Mouse (Mus musculus) natural killer cell, adult 2 months (primary cell): ENCODE measurements at regions not wholly inside any gene's neighbourhood (a gene's known extent, or its start where the extent isn't known, plus 50 kb on each side); places are given as distances from the start of the nearest gene placed in this dataset.

Experiments
- DNase-seq, 2 experiments: peaks; one replicate each; pipeline ENCODE4 v3.0.0; 2022; ENCODE audit warnings: low spot score in 2 of 2

DNA sequence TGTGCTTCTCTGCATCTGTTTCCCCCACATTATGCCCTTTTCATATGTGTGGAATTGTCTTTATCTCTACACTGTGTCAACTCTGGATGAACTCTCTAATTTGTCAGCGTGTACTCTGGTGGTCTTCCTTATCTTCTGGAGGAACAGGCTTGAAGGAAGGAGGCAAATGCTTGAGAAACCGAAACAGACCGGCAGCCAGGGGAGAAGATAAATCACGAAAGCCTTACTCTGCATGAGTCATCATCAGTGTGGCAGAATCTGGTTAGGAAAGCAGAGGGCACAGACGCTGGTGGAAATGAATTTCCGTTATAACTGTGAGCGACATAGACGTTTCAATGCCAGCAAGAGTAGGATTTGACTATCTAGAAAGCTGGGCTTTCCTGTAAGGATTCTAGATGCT lies 100.0 kb upstream of the Slc30a5 start:
- no peak for DNase-seq

DNA sequence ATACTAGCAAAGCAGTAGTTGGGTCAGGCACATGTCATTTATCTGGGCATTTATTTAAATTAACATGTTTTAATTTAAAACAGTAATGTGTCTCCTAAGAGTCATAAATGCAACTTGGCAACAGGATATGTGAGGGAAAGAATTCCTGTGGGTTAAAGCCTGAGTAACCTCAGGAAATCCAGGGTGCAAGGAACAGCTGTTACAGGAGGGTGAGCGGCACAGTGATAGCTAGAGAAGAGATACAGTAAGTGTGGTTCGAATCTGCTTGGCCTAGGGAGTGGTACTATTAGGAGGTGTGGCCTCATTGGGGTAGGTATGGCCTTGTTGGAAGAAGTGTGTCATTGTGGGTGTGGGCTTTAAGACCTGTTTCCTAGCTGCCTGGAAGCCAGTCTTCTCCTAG lies 66.3 kb upstream of the Slc30a5 start:
- DNase-seq: no peak

DNA sequence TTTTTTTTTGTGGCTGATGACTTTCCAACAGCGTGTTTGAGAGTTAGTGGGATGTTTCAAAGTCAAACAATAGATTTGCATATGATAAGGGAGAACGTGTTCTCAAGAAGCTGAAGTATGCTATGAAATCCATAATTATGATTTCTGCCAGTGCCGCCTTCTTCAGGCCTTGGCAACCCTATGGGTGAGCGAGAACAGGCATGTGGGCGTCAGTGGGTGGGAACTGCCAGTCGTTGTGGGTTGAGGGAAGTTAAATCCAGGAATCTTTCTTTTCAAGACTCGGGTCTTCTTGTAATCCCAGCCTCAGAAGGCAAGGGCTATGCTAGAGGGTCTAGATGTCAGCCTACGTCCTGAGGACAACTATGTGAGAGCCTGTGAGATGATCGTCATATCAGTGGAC lies 60.6 kb upstream of the Slc30a5 start:
- no peak for DNase-seq

DNA sequence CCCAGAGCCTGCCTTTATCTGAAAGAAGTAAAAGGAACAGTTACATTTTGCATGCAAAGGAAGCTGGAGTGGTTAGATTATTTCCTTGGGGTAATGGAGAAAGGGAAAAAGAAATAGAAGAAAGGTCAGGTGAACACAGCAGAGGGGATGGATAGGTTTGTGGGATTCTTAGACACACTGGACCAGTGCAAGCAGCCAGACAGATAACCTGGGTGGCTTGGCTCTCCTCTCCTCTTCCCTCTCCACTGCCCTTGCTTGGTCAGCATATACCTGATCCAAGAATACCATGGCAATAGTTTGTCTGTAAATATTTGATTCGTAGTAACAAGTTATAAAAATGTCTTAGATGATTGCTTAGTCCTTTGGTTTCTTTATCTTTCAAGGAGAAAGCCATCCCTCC lies 59.9 kb upstream of the Slc30a5 start:
- no peak for DNase-seq

DNA sequence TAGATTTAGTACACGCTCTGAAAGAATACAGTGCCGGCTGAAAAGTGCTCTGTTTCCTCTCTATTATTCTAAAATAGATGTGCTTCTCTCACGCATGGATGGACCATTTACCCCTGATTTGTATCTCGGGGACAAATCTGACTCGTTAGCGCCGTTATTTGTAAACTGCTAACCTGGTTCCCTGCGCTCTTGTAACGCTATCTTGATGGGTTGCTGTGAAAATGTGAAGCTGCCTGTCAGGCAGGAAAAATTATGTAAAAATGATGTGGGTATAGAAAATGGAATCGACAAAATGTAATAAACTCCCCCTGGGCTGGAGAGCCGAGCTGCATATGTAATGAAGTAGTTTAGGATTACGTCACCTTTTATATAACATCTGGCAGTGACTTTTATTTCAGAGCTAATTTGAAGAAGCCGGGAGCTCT lies 59.4 kb upstream of the Slc30a5 start:
- no peak for DNase-seq

DNA sequence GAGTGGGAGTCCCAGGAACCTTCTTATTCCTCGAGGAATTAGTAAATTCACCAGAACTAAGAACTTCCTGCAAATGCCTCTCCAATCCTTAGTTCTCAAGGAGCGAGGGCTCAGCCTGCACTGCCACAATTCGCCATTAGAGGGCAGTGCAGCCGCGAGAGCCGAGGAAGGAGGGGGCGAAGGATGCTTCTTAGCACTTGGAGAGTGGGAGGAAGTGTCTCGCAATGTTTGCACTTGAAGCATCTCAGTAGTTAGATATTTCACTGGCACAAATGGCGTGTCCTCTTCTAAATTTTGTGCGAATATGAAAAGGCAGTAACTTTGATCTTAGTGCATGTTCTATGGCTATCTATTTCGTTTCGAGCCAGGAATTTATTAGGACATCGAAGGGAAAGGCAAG lies 59.0 kb upstream of the Slc30a5 start:
- peak; percentile 4 to 53 for DNase-seq

DNA sequence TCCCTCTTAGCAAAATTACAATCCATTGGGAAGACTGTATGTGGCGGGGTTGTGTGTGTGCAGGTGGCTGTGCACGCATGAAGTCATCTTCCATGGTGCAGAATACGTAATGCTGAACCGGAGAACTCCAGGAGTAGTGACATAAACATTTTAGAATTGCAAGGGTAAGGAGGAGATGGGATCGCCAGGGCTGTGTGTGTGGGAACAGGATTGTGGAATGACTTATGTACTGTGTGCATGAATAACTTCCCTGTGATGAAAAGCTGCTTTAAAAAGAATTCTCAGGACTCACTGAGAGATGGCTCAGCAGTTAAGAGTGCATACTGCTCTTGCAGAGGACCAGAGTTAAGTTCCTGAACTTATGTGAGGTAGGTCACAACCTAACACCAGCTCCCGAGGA lies 57.2 kb upstream of the Slc30a5 start:
- DNase-seq: no peak

DNA sequence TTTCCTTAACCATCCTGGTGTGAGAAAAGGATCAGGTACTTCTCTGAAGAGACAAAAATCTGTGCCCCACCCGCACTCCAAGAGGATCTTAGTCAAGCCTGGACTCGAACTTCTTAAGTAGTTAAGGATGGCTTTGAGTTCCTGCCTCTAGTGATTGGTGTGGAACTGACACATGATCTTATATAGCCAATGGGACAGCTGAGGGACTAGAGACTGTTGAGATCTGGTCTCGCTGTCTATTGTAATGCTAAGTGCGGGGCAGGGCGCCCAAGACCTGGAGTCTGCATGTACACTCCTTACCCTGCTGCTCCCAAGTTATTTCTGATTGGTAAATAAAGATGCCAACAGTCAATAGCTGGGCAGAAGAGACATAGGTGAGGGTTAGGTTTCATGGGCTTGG lies 55.3 kb upstream of the Slc30a5 start:
- no peak for DNase-seq

DNA sequence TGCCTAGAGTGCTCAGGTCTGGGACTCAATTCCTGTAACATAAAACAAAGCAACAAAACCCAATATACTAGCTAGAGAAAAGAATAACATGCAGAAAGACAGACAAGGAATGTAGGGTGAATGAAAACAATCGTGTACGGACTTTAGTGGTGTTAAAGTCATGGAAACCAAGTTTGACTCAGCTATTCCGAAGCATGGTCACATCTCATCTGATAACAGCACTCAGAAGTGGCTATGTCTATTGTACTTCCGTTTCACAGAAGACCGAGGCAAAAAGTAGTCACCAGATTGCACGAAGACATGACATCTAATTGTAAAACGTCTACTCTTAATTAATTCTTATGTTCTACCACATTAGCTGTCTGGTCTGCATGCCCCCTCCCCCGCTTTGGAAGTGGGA lies 50.5 kb upstream of the Slc30a5 start:
- no peak for DNase-seq
